Mouse (Mus musculus) brain, embryonic 14.5 days (tissue): Measurements from ENCODE around the gene Ugt1a6a. TPM values are rescaled to one million over a fixed set of nuclear protein-coding genes. Genes with fewer than 3 reads are reported as not detected.

Experiments
- DNase-seq: peaks from one replicate; pipeline ENCODE4 v3.0.0-alpha.2; 2011; ENCODE audit warnings: low read depth
- CTCF ChIP-seq: fragments of 200-500 bp; IDR thresholded peaks from 2 replicates; pipeline ENCODE4 v1.5.1; 2012; ENCODE audit warnings: inconsistent platforms, mild to moderate bottlenecking, moderate library complexity, borderline replicate concordance; ENCODE audit not compliant: insufficient read depth, insufficient read length; ENCODE audit errors: extremely low read depth
- POLR2A ChIP-seq: fragments of 200-500 bp; IDR thresholded peaks from 2 replicates; pipeline ENCODE4 v1.6.1; 2012; ENCODE audit warnings: mild to moderate bottlenecking, inconsistent platforms, borderline replicate concordance; ENCODE audit not compliant: poor library complexity, insufficient read depth, insufficient read length, severe bottlenecking; ENCODE audit errors: extremely low read depth
- polyA plus RNA-seq: library from polyadenylated mRNA; depleted of rRNA; stranded (reverse); fragments of >200 nt; gene quantifications from 2 replicates; pipeline ENCODE4 v1.2.3, GENCODE M21; 2012

The Ugt1a6a gene
- polyA plus RNA-seq, 1 experiment = 2.0 TPM

GRCm38 (mm10) chr1:88211812-88212211 is 77.2 kb downstream of the Ugt1a6a start, which contains the start of gene Ugt1a1:
Ugt1a1 (plus strand) TSS chr1:88211959.
- no peak for TF ChIP-seq CTCF
- TF ChIP-seq POLR2A = no peak
- DNase-seq = peak; percentile 3

GRCm38 (mm10) chr1:88212341-88213045 is 77.9 kb downstream of the Ugt1a6a start:
- peak; percentile 2 for DNase-seq
- TF ChIP-seq POLR2A (no peak), CTCF (no peak)

- no peak for TF ChIP-seq CTCF
- no peak for TF ChIP-seq POLR2A
- DNase-seq = peak; percentile 3
Observed at GRCm38 (mm10) chr1:88213061-88213460, 78.5 kb downstream of the Ugt1a6a start.

GRCm38 (mm10) chr1:88213766-88214461 is 79.3 kb downstream of the Ugt1a6a start:
- TF ChIP-seq POLR2A (no peak), CTCF (no peak)
- DNase-seq = peak; percentile 5

- no peak for TF ChIP-seq CTCF
- TF ChIP-seq POLR2A = no peak
- DNase-seq = peak; percentile 2
Observed at GRCm38 (mm10) chr1:88214462-88214952, 79.9 kb downstream of the Ugt1a6a start.

GRCm38 (mm10) chr1:88215466-88216380 is 81.1 kb downstream of the Ugt1a6a start:
- DNase-seq = peak; percentile 10
- TF ChIP-seq POLR2A (no peak), CTCF (no peak)

GRCm38 (mm10) chr1:88216551-88216950 is 81.9 kb downstream of the Ugt1a6a start:
- TF ChIP-seq POLR2A = no peak
- DNase-seq = peak; percentile 6

GRCm38 (mm10) chr1:88217144-88217543 is 82.5 kb downstream of the Ugt1a6a start:
- DNase-seq = peak; percentile 2
- TF ChIP-seq CTCF = peak; percentile 14; the same call in 1 of the 2 replicates
- no peak for TF ChIP-seq POLR2A

GRCm38 (mm10) chr1:88217576-88217975 is 83.0 kb downstream of the Ugt1a6a start:
- no peak for TF ChIP-seq CTCF
- no peak for TF ChIP-seq POLR2A
- peak; percentile 1 for DNase-seq

- TF ChIP-seq POLR2A (no peak), CTCF (no peak)
- peak; percentile 1 for DNase-seq
Observed at GRCm38 (mm10) chr1:88218051-88218450, 83.4 kb downstream of the Ugt1a6a start.

- TF ChIP-seq POLR2A = no peak
- DNase-seq = no peak
Observed at GRCm38 (mm10) chr1:88218591-88218990, 84.0 kb downstream of the Ugt1a6a start.
